Mouse (Mus musculus): ENCODE measurements around the gene Cpsf4l. TPM values are rescaled to one million over a fixed set of nuclear protein-coding genes. Genes with fewer than 3 reads are reported as not detected.

The Cpsf4l gene
- polyA plus RNA-seq, 1 experiment from 2014 or later = 13.3 TPM

GRCm38 (mm10) chr11:113739213-113739612 is 29.4 kb upstream of the Cpsf4l start:
- H3K9me3 ChIP-seq (replicated peaks; ENCODE audit: control insufficient read depth, low read length) = peaks cover 8% of the 10 kb centered on the region; the same call in 1 of the 2 replicates
- no peak; the same call in 1 of the 2 replicates for ATAC-seq (replicated peaks; ENCODE audit: extremely low read depth, insufficient read depth, low FRiP score)
- H3K4me3 ChIP-seq (ENCODE audit: low read length) = no peak overlapping the region
- no peak overlapping the region for H3K27ac ChIP-seq (ENCODE audit: low read length)
- peaks cover 8% of the 10 kb centered on the region for H3K36me3 ChIP-seq (ENCODE audit: control insufficient read depth, insufficient read depth)
- H3K9ac ChIP-seq (ENCODE audit: low read length) = no peak overlapping the region
- no peak overlapping the region for H3K4me2 ChIP-seq (ENCODE audit: low read depth, low read length)
- H3K27me3 ChIP-seq (ENCODE audit: control insufficient read depth, insufficient read depth, low read length) = no peaks in the 10 kb centered on the region
- 48% methylated on average over 8 of the region's 8 CpGs for WGBS
- peaks cover 30% of the 10 kb centered on the region for H3K4me1 ChIP-seq (ENCODE audit: control insufficient read depth, insufficient read depth, low read length)

- no peak overlapping the region for H3K4me2 ChIP-seq (ENCODE audit: low read depth, low read length)
- no peak overlapping the region for H3K27ac ChIP-seq (ENCODE audit: low read length)
- peaks cover 4% of the 10 kb centered on the region; the same call in 1 of the 2 replicates for H3K9me3 ChIP-seq (replicated peaks; ENCODE audit: control insufficient read depth, low read length)
- ATAC-seq (replicated peaks; ENCODE audit: extremely low read depth, insufficient read depth, low FRiP score) = no peak
- peaks cover 41% of the 10 kb centered on the region for H3K4me1 ChIP-seq (ENCODE audit: control insufficient read depth, insufficient read depth, low read length)
- 85% methylated on average over 8 of the region's 8 CpGs for WGBS
- H3K4me3 ChIP-seq (ENCODE audit: low read length) = no peak overlapping the region
- peaks cover under 1% of the 10 kb centered on the region for H3K36me3 ChIP-seq (ENCODE audit: control insufficient read depth, insufficient read depth)
- H3K9ac ChIP-seq (ENCODE audit: low read length) = no peak overlapping the region
- H3K27me3 ChIP-seq (ENCODE audit: control insufficient read depth, insufficient read depth, low read length) = no peaks in the 10 kb centered on the region
Measured at GRCm38 (mm10) chr11:113737912-113738311, 28.1 kb upstream of the Cpsf4l start.

DNA sequence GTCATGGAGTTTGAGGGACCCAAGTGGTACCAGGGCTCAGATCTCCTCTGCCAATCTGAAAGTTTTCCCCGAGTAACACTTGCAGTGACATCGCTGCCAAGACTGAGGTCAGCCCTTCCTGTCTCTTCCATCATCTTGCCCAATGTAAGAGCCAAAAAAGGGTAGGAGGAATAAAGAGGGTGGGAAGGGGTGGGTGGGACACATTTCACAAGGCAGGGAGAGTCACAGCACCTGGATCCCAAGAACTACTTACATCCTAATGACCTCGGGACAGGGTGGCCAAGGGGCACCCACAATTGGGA is 27.7 kb upstream of the Cpsf4l start:
- Histone ChIP-seq H3K36me3 (ENCODE audit: control insufficient read depth, insufficient read depth) (no peaks in the 10 kb centered on the region), H3K9ac (ENCODE audit: low read length) (no peak overlapping the region), H3K27me3 (ENCODE audit: control insufficient read depth, insufficient read depth, low read length) (no peaks in the 10 kb centered on the region), H3K4me2 (ENCODE audit: low read depth, low read length) (no peak overlapping the region), H3K9me3 (replicated peaks; ENCODE audit: control insufficient read depth, low read length) (no peaks in the 10 kb centered on the region; the same call in 1 of the 2 replicates), H3K4me3 (ENCODE audit: low read length) (no peak overlapping the region), H3K4me1 (ENCODE audit: control insufficient read depth, insufficient read depth, low read length) (peaks cover 41% of the 10 kb centered on the region), H3K27ac (ENCODE audit: low read length) (no peak overlapping the region)
- 73% methylated on average over 3 of the region's 3 CpGs for WGBS
- no peak for ATAC-seq (replicated peaks; ENCODE audit: extremely low read depth, insufficient read depth, low FRiP score)

DNA sequence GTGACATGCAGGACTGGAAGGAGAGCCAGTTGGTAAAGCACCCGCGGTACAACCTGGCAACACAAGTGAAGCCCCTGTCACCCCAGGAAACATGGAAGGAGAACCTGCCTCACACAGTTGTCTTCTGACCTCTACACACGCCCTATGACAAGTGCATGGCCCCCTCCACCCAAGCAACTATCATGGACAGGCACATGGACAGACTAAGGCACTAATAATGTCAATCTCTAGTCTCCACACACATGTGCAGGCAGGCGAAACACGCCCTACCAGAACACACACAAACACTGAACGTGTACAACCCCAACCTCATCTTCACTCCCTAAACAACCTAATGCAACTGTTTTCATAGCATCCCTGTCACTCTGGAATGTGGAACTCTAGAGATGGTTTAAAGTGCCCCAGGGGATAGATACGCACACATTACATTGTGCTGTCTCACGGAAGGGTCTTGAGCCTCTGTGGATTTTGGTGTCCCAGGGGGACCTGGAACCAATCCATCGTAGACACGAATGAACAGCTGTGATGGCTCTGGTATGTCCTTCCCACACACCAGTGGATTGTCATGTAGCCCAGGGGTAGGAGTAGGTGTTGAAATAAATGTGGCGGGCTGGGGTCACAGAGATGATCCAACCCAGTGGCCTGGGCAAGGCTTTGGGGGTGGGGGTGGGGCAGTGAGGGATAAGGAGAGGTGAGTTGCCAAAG is 27.2 kb upstream of the Cpsf4l start:
- Histone ChIP-seq H3K9me3 (replicated peaks; ENCODE audit: control insufficient read depth, low read length) (no peaks in the 10 kb centered on the region), H3K27me3 (ENCODE audit: control insufficient read depth, insufficient read depth, low read length) (no peaks in the 10 kb centered on the region), H3K4me3 (ENCODE audit: low read length) (no peak overlapping the region), H3K36me3 (ENCODE audit: control insufficient read depth, insufficient read depth) (no peaks in the 10 kb centered on the region), H3K9ac (ENCODE audit: low read length) (no peak overlapping the region), H3K4me2 (ENCODE audit: low read depth, low read length) (no peak overlapping the region), H3K27ac (ENCODE audit: low read length) (no peak overlapping the region), H3K4me1 (ENCODE audit: control insufficient read depth, insufficient read depth, low read length) (peaks cover 41% of the 10 kb centered on the region)
- ATAC-seq (replicated peaks; ENCODE audit: extremely low read depth, insufficient read depth, low FRiP score) = no peak
- WGBS = 77% methylated on average over 11 of the region's 11 CpGs

DNA sequence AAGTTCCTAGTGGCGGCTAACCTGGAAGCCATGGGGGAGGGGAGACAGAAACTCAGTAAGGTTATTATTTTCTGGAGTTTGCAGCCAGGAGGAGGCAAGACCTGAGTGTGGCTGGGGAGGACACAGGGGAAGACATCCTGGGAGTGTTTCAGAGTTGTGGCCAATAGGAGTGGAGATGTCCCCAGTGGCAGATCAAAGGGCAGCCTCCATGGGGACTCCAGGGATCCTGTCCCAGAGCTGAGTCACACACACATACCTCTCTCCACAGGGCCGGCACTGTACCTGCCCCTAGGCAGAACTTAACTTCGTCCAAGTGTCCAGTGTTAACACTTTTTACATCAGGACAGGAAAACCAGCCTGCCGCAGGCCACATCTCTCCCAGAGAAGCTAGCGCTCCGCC is 25.3 kb upstream of the Cpsf4l start:
- Histone ChIP-seq H3K4me1 (ENCODE audit: control insufficient read depth, insufficient read depth, low read length) (peaks cover 38% of the 10 kb centered on the region), H3K36me3 (ENCODE audit: control insufficient read depth, insufficient read depth) (no peaks in the 10 kb centered on the region), H3K27ac (ENCODE audit: low read length) (no peak overlapping the region), H3K4me2 (ENCODE audit: low read depth, low read length) (no peak overlapping the region), H3K9me3 (replicated peaks; ENCODE audit: control insufficient read depth, low read length) (no peaks in the 10 kb centered on the region), H3K9ac (ENCODE audit: low read length) (no peak overlapping the region), H3K4me3 (ENCODE audit: low read length) (no peak overlapping the region), H3K27me3 (ENCODE audit: control insufficient read depth, insufficient read depth, low read length) (no peaks in the 10 kb centered on the region)
- no peak for ATAC-seq (replicated peaks; ENCODE audit: extremely low read depth, insufficient read depth, low FRiP score)
- 64% methylated on average over 6 of the region's 6 CpGs for WGBS

DNA sequence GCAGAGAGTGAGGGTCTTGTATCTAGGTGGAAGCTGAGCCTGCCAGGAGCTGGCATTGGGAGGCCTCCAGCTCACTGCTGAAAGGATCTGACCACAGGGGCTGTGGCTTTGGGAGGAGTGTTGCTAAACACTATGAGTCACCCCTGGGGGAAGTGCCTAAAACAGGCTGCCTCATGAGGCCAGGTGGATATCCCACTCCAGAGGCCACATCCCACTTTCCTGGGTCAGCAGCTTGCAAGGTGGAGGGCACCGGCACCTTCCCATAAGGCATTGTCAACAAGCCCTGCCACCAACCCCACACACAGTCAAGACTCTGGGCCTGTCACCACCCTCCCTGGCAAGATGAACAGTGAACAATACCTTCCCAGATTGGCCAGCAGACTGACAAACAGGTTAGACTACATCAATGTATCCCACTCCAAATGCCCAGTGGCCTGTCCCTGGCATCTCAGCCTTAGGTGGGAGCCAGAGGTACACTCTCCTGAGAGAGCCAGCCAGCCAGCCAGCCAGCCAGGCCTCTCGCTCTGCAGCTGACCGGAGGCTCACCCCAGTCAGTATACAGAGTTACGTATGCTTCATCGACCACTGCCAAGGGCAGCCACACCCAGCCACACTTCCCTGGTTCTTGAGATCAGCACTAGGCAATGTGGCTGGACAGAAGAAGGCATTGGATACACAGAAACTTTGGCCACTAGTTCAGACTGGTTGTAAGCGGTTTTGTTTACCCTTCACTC is 24.0 kb upstream of the Cpsf4l start:
- WGBS = 43% methylated on average over 6 of the region's 6 CpGs
- peak overlapping the region; percentile 44 for H3K27ac ChIP-seq (ENCODE audit: low read length)
- H3K36me3 ChIP-seq (ENCODE audit: control insufficient read depth, insufficient read depth) = no peaks in the 10 kb centered on the region; the same call in 1 of the 2 replicates
- H3K4me1 ChIP-seq (ENCODE audit: control insufficient read depth, insufficient read depth, low read length) = peaks cover 28% of the 10 kb centered on the region
- ATAC-seq (replicated peaks; ENCODE audit: extremely low read depth, insufficient read depth, low FRiP score) = peak; percentile 25; the same call in 1 of the 2 replicates
- no peak overlapping the region; the same call in 1 of the 2 replicates for H3K9ac ChIP-seq (ENCODE audit: low read length)
- H3K9me3 ChIP-seq (replicated peaks; ENCODE audit: control insufficient read depth, low read length) = no peaks in the 10 kb centered on the region
- H3K4me3 ChIP-seq (ENCODE audit: low read length) = no peak overlapping the region
- H3K4me2 ChIP-seq (ENCODE audit: low read depth, low read length) = no peak overlapping the region
- no peaks in the 10 kb centered on the region for H3K27me3 ChIP-seq (ENCODE audit: control insufficient read depth, insufficient read depth, low read length)

DNA sequence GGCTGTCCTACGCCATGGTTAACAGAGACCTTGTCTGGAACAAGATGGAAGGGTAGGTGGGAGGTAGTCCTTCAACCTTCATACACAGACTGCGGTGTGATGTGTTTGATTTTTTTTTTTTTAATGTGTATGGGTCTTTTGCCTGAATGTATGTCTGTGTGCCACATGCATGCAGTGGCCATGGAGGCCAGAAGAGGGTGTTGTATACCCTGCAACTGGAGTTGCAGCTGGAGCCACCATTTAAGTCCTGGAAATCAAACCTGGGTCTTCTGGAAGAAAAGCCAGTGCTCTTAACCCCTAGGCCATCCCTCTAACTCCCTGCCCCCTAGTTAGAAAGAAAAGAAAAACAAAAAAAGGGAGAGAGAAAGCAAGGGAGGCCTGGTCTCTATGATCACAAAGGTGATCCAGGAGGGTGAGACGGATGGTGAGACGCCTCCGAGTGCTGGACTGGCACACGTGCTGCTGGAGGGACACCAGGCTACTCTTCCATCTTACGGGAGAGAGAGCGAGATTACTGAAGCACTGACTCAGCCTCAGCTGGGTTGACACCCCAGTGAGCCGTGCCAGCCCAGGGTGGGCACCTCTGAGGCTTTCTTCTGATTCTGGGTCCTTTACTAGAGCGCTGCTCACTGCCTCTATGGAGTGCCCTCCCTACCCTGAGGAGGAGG is 22.3 kb upstream of the Cpsf4l start:
- 92% methylated on average over 10 of the region's 10 CpGs for WGBS
- no peak overlapping the region for H3K4me3 ChIP-seq (ENCODE audit: low read length)
- ATAC-seq (replicated peaks; ENCODE audit: extremely low read depth, insufficient read depth, low FRiP score) = no peak
- no peaks in the 10 kb centered on the region for H3K9me3 ChIP-seq (replicated peaks; ENCODE audit: control insufficient read depth, low read length)
- H3K36me3 ChIP-seq (ENCODE audit: control insufficient read depth, insufficient read depth) = peaks cover 5% of the 10 kb centered on the region
- H3K27ac ChIP-seq (ENCODE audit: low read length) = no peak overlapping the region
- H3K4me1 ChIP-seq (ENCODE audit: control insufficient read depth, insufficient read depth, low read length) = peaks cover 17% of the 10 kb centered on the region
- H3K9ac ChIP-seq (ENCODE audit: low read length) = no peak overlapping the region
- H3K27me3 ChIP-seq (ENCODE audit: control insufficient read depth, insufficient read depth, low read length) = no peaks in the 10 kb centered on the region
- no peak overlapping the region for H3K4me2 ChIP-seq (ENCODE audit: low read depth, low read length)

GRCm38 (mm10) chr11:113730879-113731278 is 21.1 kb upstream of the Cpsf4l start:
- no peak for ATAC-seq (replicated peaks; ENCODE audit: extremely low read depth, insufficient read depth, low FRiP score)
- H3K4me2 ChIP-seq (ENCODE audit: low read depth, low read length) = no peak overlapping the region
- H3K27me3 ChIP-seq (ENCODE audit: control insufficient read depth, insufficient read depth, low read length) = no peaks in the 10 kb centered on the region
- H3K36me3 ChIP-seq (ENCODE audit: control insufficient read depth, insufficient read depth) = peaks cover 11% of the 10 kb centered on the region
- no peaks in the 10 kb centered on the region for H3K9me3 ChIP-seq (replicated peaks; ENCODE audit: control insufficient read depth, low read length)
- no peak overlapping the region for H3K9ac ChIP-seq (ENCODE audit: low read length)
- no peak overlapping the region for H3K4me3 ChIP-seq (ENCODE audit: low read length)
- H3K27ac ChIP-seq (ENCODE audit: low read length) = no peak overlapping the region
- 65% methylated on average over 3 of the region's 3 CpGs for WGBS
- H3K4me1 ChIP-seq (ENCODE audit: control insufficient read depth, insufficient read depth, low read length) = peaks cover 17% of the 10 kb centered on the region

DNA sequence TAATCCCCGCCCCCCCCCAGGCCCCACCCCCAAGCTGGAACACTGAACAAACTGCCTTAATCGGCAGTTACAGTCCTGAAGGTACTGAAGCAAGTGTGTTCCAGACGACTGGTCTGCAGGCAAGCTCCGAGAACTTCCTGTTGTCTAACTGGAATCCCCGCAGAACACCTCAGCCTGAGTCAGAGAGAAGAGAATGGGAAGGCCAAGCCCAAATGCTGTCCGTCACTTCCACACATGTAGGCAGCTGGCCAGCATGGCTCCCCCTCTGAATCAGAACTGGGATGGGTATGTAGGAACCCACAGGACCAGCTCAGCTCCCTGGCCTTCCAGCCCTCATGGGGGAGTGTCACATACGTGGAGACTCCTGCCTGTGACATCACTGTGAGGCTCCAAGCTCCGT is 20.1 kb upstream of the Cpsf4l start:
- no peak overlapping the region for H3K4me3 ChIP-seq (ENCODE audit: low read length)
- no peak overlapping the region for H3K9ac ChIP-seq (ENCODE audit: low read length)
- no peaks in the 10 kb centered on the region for H3K9me3 ChIP-seq (replicated peaks; ENCODE audit: control insufficient read depth, low read length)
- no peaks in the 10 kb centered on the region for H3K27me3 ChIP-seq (ENCODE audit: control insufficient read depth, insufficient read depth, low read length)
- no peak overlapping the region for H3K4me2 ChIP-seq (ENCODE audit: low read depth, low read length)
- H3K36me3 ChIP-seq (ENCODE audit: control insufficient read depth, insufficient read depth) = peaks cover 11% of the 10 kb centered on the region
- no peak for ATAC-seq (replicated peaks; ENCODE audit: extremely low read depth, insufficient read depth, low FRiP score)
- peaks cover 23% of the 10 kb centered on the region for H3K4me1 ChIP-seq (ENCODE audit: control insufficient read depth, insufficient read depth, low read length)
- no peak overlapping the region for H3K27ac ChIP-seq (ENCODE audit: low read length)
- WGBS = 55% methylated on average over 8 of the region's 8 CpGs

Measured in heart, embryonic 16.5 days (tissue).